Mouse (Mus musculus): Measurements from ENCODE around the gene Vma21. TPM values are rescaled to one million over a fixed set of nuclear protein-coding genes. Genes with fewer than 3 reads are reported as not detected.

Gene Vma21
- polyA plus RNA-seq (2012; rRNA removed), result 21.7 and 22.8 TPM in 2 replicates

DNA sequence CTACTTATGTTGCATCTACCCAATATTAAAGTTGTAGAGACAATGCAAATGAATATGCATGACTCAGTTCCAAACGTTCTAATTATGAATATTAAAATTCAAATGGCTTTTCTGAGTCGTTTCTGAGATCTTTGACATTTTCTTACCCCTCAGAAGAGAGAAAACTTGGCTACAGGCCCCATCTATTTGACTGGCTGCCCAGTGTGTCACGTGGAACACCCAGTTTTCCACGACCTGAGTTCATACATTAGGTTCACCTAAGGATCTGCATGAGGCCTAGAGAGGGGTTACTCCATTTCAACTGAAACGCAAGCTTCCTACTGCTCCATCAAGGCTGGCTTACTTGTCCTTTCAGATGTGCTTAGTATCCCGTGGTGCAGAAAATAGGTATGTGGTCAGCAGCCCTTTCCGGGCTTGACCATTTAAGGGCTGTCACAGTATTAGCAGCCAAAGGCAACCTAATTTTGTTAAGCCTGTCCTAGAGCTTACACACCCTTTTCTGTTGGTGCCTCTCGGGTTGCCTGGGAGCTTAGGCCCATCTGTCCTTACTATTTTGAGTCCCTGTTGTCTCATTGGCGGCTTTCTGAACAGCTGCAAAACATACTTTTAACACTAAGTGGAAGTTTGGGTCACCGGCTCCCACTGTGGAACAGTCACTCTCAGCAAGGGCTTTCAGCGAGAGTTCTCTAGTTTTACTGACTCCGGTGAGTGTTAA is at the start of gene Vma21:
Gene Vma21 (plus strand): TSS at position 294 of the 715 bp plus-strand sequence.
- H3K4me1 ChIP-seq (ENCODE audit: control insufficient read depth, insufficient read depth, low read length), result peaks cover 3% of the 10 kb centered on the region; the same call in 1 of the 2 replicates
- peak within 1 kb of the TSS; percentile 94 for H3K27ac ChIP-seq (ENCODE audit: insufficient read depth, low read length)
- peak within 1 kb of the TSS; percentile 85 for H3K4me3 ChIP-seq (ENCODE audit: insufficient read depth, low read length)
- TF ChIP-seq CTCF (IDR thresholded peaks at IDR 0.05; ENCODE audit: extremely low read depth, insufficient read depth, low read length), result no peak
- TF ChIP-seq POLR2A (IDR thresholded peaks at IDR 0.05; ENCODE audit: extremely low read depth, insufficient read depth, low read length), result no peak

- Histone ChIP-seq H3K4me3 (ENCODE audit: insufficient read depth, low read length) (no peak overlapping the region), H3K4me1 (ENCODE audit: control insufficient read depth, insufficient read depth, low read length) (no peaks in the 10 kb centered on the region), H3K27ac (ENCODE audit: insufficient read depth, low read length) (no peak overlapping the region)
- TF ChIP-seq CTCF (IDR thresholded peaks at IDR 0.05; ENCODE audit: extremely low read depth, insufficient read depth, low read length), result no peak
- no peak for TF ChIP-seq POLR2A (IDR thresholded peaks at IDR 0.05; ENCODE audit: extremely low read depth, insufficient read depth, low read length)
Measured at GRCm38 (mm10) chrX:71767909-71768308, 47.8 kb upstream of the Vma21 start.

GRCm38 (mm10) chrX:71791106-71791505 is 24.6 kb upstream of the Vma21 start:
- Histone ChIP-seq H3K4me1 (ENCODE audit: control insufficient read depth, insufficient read depth, low read length) (no peaks in the 10 kb centered on the region), H3K4me3 (ENCODE audit: insufficient read depth, low read length) (no peak overlapping the region), H3K27ac (ENCODE audit: insufficient read depth, low read length) (no peak overlapping the region)
- TF ChIP-seq POLR2A (IDR thresholded peaks at IDR 0.05; ENCODE audit: extremely low read depth, insufficient read depth, low read length), result no peak
- 0 out of 2 replicates have a peak, but pooled peaks have one; percentile 16 for TF ChIP-seq CTCF (IDR thresholded peaks at IDR 0.05; ENCODE audit: extremely low read depth, insufficient read depth, low read length)

DNA sequence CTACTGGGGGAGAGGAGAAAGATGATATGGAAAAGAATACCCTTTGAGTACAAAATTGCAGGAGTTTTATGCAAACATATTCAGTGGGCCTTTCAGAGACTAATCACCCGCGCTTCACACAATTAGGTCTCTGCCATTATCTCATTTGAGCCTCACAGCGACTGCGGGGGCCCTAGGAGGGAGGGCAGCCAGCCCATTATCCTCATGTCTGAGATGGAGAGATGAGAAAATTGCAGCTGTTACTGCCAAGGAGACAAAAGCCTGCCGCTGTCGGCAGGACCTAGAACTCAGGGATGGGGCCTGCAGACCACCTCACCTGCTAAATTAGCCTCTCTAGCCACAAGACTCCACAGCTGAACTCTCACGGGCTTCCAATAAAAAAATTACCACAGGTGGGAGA is 18.0 kb upstream of the Vma21 start:
- H3K4me1 ChIP-seq (ENCODE audit: control insufficient read depth, insufficient read depth, low read length), result no peaks in the 10 kb centered on the region
- no peak overlapping the region for H3K27ac ChIP-seq (ENCODE audit: insufficient read depth, low read length)
- H3K4me3 ChIP-seq (ENCODE audit: insufficient read depth, low read length), result no peak overlapping the region
- TF ChIP-seq POLR2A (IDR thresholded peaks at IDR 0.05; ENCODE audit: extremely low read depth, insufficient read depth, low read length) (no peak), CTCF (IDR thresholded peaks at IDR 0.05; ENCODE audit: extremely low read depth, insufficient read depth, low read length) (no peak)

GRCm38 (mm10) chrX:71798883-71799282 is 16.8 kb upstream of the Vma21 start:
- H3K27ac ChIP-seq (ENCODE audit: insufficient read depth, low read length), result no peak overlapping the region
- H3K4me1 ChIP-seq (ENCODE audit: control insufficient read depth, insufficient read depth, low read length), result no peaks in the 10 kb centered on the region
- no peak for TF ChIP-seq POLR2A (IDR thresholded peaks at IDR 0.05; ENCODE audit: extremely low read depth, insufficient read depth, low read length)
- no peak for TF ChIP-seq CTCF (IDR thresholded peaks at IDR 0.05; ENCODE audit: extremely low read depth, insufficient read depth, low read length)
- H3K4me3 ChIP-seq (ENCODE audit: insufficient read depth, low read length), result no peak overlapping the region

GRCm38 (mm10) chrX:71811966-71812835 is 3.5 kb upstream of the Vma21 start:
- Histone ChIP-seq H3K4me3 (ENCODE audit: insufficient read depth, low read length) (no peak overlapping the region), H3K27ac (ENCODE audit: insufficient read depth, low read length) (no peak overlapping the region), H3K4me1 (ENCODE audit: control insufficient read depth, insufficient read depth, low read length) (peaks cover 3% of the 10 kb centered on the region; the same call in 1 of the 2 replicates)
- no peak for TF ChIP-seq CTCF (IDR thresholded peaks at IDR 0.05; ENCODE audit: extremely low read depth, insufficient read depth, low read length)
- no peak for TF ChIP-seq POLR2A (IDR thresholded peaks at IDR 0.05; ENCODE audit: extremely low read depth, insufficient read depth, low read length)

DNA sequence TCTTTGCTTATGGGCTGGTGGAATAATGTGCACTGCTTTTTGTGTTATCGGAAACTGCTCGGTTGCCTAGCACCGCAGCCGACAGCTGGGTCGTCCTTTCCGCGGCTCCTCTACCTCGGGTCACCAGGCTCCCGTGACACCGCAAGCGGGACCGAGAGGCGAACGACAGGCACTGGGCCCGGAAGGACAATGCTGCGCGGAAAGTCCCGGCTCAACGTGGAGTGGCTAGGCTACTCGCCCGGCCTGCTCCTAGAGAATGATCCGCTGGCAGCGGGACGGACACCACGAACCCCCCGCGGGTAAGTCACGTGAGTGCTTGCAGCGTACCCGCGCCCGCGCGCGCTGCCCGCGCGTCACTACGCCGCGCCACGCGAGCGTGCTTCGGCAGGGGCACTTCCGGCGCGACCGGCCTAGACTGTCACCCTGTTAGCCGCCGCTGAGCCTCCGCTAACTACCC is 705 bp downstream of the Vma21 start:
- TF ChIP-seq CTCF (IDR thresholded peaks at IDR 0.05; ENCODE audit: extremely low read depth, insufficient read depth, low read length) (no peak), POLR2A (IDR thresholded peaks at IDR 0.05; ENCODE audit: extremely low read depth, insufficient read depth, low read length) (peak; percentile 71)
- peaks cover 3% of the 10 kb centered on the region; the same call in 1 of the 2 replicates for H3K4me1 ChIP-seq (ENCODE audit: control insufficient read depth, insufficient read depth, low read length)
- H3K27ac ChIP-seq (ENCODE audit: insufficient read depth, low read length), result peak overlapping the region; percentile 94
- peak overlapping the region; percentile 85 for H3K4me3 ChIP-seq (ENCODE audit: insufficient read depth, low read length)

DNA sequence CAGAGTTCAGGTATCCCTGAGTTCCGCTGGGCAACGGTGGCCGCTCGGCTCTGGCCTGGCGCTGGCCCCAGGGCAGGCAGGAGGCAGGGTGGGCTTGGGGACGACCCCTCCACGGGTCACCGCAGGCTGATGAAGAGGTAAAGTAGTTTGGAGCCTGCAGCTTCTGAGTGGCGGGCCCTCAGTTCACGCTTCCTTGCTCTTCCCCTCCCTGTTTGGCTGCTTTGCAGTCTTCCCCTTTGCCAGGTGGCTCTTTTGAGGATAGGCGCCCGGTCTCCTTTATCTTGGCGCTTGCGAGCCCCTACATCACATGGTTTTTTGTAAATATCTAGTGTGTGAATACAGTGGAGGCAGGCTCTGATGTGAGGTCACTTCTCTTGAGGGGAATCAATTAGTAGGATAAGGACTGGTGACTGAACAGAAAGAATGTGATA is 1.2 kb downstream of the Vma21 start:
- H3K4me1 ChIP-seq (ENCODE audit: control insufficient read depth, insufficient read depth, low read length), result peaks cover 3% of the 10 kb centered on the region; the same call in 1 of the 2 replicates
- peak overlapping the region; percentile 94; the same call in 1 of the 2 replicates for H3K27ac ChIP-seq (ENCODE audit: insufficient read depth, low read length)
- no peak for TF ChIP-seq POLR2A (IDR thresholded peaks at IDR 0.05; ENCODE audit: extremely low read depth, insufficient read depth, low read length)
- no peak for TF ChIP-seq CTCF (IDR thresholded peaks at IDR 0.05; ENCODE audit: extremely low read depth, insufficient read depth, low read length)
- H3K4me3 ChIP-seq (ENCODE audit: insufficient read depth, low read length), result peak overlapping the region; percentile 85

DNA sequence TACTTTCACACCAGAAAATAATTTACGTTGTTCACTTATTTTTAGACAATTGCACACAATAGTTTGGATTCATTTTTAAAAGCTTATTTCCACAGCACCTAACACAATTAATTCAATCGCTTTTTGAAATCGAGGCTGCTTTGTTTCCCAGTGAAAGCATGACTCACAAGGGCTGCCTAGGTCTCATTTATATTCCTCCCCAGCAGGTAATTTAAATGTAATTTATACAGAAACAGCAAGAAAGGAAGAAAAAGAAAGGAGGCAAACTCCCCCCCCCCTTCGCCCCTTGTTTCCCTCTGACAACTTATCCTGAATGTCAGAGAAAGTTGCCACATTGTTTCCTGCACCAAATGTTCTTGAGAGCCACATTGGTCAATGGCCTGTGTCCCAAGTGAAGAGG is 23.2 kb downstream of the Vma21 start:
- no peaks in the 10 kb centered on the region for H3K4me1 ChIP-seq (ENCODE audit: control insufficient read depth, insufficient read depth, low read length)
- no peak overlapping the region for H3K4me3 ChIP-seq (ENCODE audit: insufficient read depth, low read length)
- TF ChIP-seq POLR2A (IDR thresholded peaks at IDR 0.05; ENCODE audit: extremely low read depth, insufficient read depth, low read length), result no peak
- TF ChIP-seq CTCF (IDR thresholded peaks at IDR 0.05; ENCODE audit: extremely low read depth, insufficient read depth, low read length), result no peak
- H3K27ac ChIP-seq (ENCODE audit: insufficient read depth, low read length), result no peak overlapping the region
